Mouse (Mus musculus): Measurements from ENCODE around the gene Gm17542.

- TF ChIP-seq CTCF (IDR thresholded peaks at IDR 0.05; ENCODE audit: insufficient read depth, low read length) (no peak), POLR2A (IDR thresholded peaks at IDR 0.05; ENCODE audit: borderline replicate concordance, extremely low read depth, low read depth, low read length) (no peak)
Measured at GRCm38 (mm10) chr10:58738152-58738551, 20.1 kb upstream of the Gm17542 start.

All from lung, adult 2 months (tissue).